Mouse (Mus musculus) neural tube, embryonic 10.5 days (tissue): ENCODE results near the gene Atp6v0e2.

ENCODE experiments used
- DNase-seq: peaks from one replicate; pipeline ENCODE4 v3.0.0-alpha.2; 2017; ENCODE audit warnings: low spot score; ENCODE audit errors: extremely low spot score

Atp6v0e2 gene

GRCm38 (mm10) chr6:48573280-48573679 is 35.9 kb downstream of the Atp6v0e2 start:
- DNase-seq = peak; percentile 32

DNA sequence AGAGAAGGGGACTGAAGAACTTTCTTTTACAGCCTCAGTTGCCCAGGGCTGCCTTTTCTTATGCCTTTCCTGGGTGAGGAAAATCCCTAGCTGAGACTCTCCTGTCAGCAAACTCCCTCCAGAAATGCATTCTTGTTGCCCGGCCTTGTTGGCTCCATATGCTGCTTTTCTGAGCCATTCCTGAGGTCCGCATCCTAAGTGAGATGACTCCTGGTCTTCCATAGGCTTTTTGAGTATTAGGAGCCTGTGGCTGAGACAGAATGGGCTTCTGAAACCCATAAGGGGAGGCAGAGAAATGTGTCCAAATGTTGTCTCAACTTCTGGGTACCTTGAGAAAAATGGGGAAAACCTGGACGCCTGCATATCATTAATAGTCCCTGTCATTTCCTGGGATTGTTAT is 36.6 kb downstream of the Atp6v0e2 start:
- no peak for DNase-seq

DNA sequence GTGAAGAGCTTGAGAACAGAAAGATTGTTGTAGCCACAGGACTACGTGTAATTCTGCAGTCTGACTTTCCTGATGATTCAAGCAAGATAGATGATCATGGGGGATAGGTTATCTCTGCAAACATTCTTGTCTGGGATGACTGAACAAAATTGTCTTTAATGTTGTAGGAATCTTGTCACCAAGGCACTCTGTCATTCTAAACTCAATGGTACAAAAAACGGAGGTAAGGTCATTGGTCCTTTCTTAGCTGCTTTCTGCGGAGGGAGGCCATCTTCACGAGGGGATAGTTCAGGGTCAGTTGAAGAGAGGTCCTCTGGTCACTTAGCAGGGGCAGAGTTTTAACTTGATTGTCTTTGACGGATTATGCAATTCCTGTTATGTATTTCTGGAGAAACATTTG is 41.3 kb downstream of the Atp6v0e2 start:
- DNase-seq = no peak

DNA sequence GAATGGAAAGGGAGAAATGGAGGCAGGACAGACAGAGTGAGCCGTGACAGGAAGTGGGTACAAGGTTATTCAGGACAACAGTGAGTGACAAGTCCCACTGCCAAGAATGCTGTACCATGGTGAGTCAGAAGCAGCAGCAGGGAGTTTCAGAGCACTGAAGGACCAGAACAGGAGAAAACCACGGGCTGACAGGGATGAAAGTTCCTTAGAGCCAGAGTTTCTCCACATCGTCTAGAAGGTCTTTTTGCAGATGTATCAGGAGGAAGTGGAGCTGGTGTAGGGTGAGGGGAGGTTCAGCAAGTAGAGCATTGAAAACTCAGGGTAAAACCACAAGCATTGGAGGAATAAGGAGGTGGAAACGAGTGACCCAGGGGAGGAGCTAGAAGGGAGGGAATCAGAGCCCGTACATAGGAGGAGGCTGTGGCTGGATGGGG is 41.8 kb downstream of the Atp6v0e2 start:
- no peak for DNase-seq

DNA sequence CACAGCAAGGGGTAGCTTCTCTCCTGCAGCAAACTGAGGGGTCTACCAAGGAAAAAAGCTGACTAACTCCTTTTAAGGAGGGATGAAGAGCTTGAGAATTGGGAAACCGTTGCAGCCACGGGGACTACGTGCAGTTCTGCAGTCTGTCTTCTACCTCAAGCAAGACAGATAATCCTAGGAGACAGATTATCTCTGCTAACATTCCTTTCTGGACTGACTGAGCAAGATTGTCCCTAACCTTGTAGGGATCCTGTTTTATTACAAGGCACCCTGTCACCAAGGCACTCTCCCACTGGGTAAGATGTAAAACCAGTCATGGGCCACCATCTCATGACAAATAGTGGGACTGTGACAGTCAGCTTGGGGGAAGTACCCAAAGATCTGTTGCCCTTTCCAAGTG is 43.8 kb downstream of the Atp6v0e2 start:
- no peak for DNase-seq

DNA sequence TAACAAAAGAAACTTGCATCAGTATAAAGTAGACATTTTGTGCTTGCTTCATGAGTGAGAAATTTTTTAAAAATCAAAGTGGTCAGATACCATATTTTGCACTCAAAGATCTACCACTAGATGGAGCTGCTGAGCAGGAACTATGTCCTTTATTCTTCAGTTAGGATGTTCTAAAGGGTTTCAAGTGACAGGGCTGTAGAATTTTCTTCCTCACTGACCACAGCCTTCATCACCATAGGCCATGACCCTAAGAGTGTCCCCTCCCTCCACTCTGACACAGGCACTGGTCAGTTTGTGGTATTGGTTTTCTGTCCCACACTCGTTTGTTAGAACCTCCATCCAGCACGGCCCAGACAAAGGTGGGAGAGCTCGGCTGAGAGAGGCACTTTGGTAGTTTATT is 44.6 kb downstream of the Atp6v0e2 start:
- DNase-seq = peak; percentile 27

- DNase-seq = no peak
These were observed 51.9 kb downstream of the Atp6v0e2 start, which contains the start of gene Gm45021 for GRCm38 (mm10) chr6:48589194-48589750. Gm45021 (plus strand) TSS chr6:48589610.
